Mouse (Mus musculus) intestine, embryonic 16.5 days (tissue): ENCODE measurements around the gene B4gat1. TPM values are rescaled to one million over a fixed set of nuclear protein-coding genes. Genes with fewer than 3 reads are reported as not detected.

Experiments used
- ATAC-seq: fragments of 200-750 bp; cut with Nextera tagmentation; 2 replicates; pipeline ENCODE4 v1.8.0; 2017; ENCODE audit warnings: moderate TSS enrichment, moderate library complexity
- H3K27ac ChIP-seq: fragments of 300-500 bp; sonication (generic); 2 replicates; pipeline ENCODE4 v1.5.1; 2014; ENCODE audit warnings: mild to moderate bottlenecking, low read length
- H3K27me3 ChIP-seq: fragments of 300-500 bp; sonication (generic); replicated peaks from 2 replicates; pipeline ENCODE4 v1.6.1; 2014; ENCODE audit warnings: low read length, control low read depth, mixed read lengths; ENCODE audit not compliant: control insufficient read depth, insufficient read depth
- H3K36me3 ChIP-seq: fragments of 300-500 bp; sonication (generic); 2 replicates; pipeline ENCODE4 v1.6.1; 2014; ENCODE audit warnings: low read length, control low read depth; ENCODE audit not compliant: control insufficient read depth, insufficient read depth
- H3K4me1 ChIP-seq: fragments of 300-500 bp; sonication (generic); 2 replicates; pipeline ENCODE4 v1.6.1; 2014; ENCODE audit warnings: low read length, control low read depth, mixed read lengths; ENCODE audit not compliant: control insufficient read depth, insufficient read depth
- H3K4me2 ChIP-seq: fragments of 300-500 bp; sonication (generic); 2 replicates; pipeline ENCODE4 v1.6.1; 2014; ENCODE audit warnings: low read depth, low read length, control low read depth
- H3K4me3 ChIP-seq: fragments of 300-500 bp; sonication (generic); 2 replicates; pipeline ENCODE4 v1.5.1; 2014; ENCODE audit warnings: mild to moderate bottlenecking, low read length
- H3K9ac ChIP-seq: fragments of 300-500 bp; sonication (generic); 2 replicates; pipeline ENCODE4 v1.6.1; 2014; ENCODE audit warnings: low read depth, low read length
- H3K9me3 ChIP-seq: fragments of 300-500 bp; sonication (generic); 2 replicates; pipeline ENCODE4 v1.6.1; 2016; ENCODE audit warnings: low read length, control low read depth; ENCODE audit not compliant: control insufficient read depth
- WGBS: fragments of 180-500 bp; shearing (Covaris S2); extraction: QIAGEN DNeasy Blood & Tissue Kit; methylation state at CpG from one replicate; pipeline ENCODE4 v1.1.7; 2014; 5-methylcytosine and 5-hydroxymethylcytosine counted together
- polyA plus RNA-seq: library from polyadenylated mRNA; unstranded; fragments of >200 nt; fragmentation: Nextera tagmentation; extraction: Ambion mirVana; gene quantifications from 2 replicates; pipeline ENCODE4 v1.2.1, GENCODE M21; 2015

Gene B4gat1
- polyA plus RNA-seq, 1 experiment from 2014 or later, result 39.3 TPM

- WGBS, result 42% methylated on average over 7 of the region's 7 CpGs
- Histone ChIP-seq H3K9ac (no peak overlapping the region), H3K27ac (peak overlapping the region; percentile 24; the same call in 1 of the 2 replicates), H3K4me1 (peaks cover 55% of the 10 kb centered on the region), H3K4me2 (no peak overlapping the region), H3K27me3 (peaks cover 25% of the 10 kb centered on the region; the same call in 1 of the 2 replicates), H3K4me3 (no peak overlapping the region), H3K9me3 (no peaks in the 10 kb centered on the region), H3K36me3 (no peaks in the 10 kb centered on the region)
- ATAC-seq, result no peak
Measured at GRCm38 (mm10) chr19:5065104-5065503, 26.5 kb downstream of the B4gat1 start.

GRCm38 (mm10) chr19:5067040-5067799 is 28.6 kb downstream of the B4gat1 start:
- H3K9ac ChIP-seq, result peak overlapping the region; percentile 81
- ATAC-seq, result peak; percentile 12
- no peaks in the 10 kb centered on the region for H3K36me3 ChIP-seq
- peak overlapping the region; percentile 95 for H3K27ac ChIP-seq
- H3K4me1 ChIP-seq, result peaks cover 55% of the 10 kb centered on the region
- 9% methylated on average over 15 of the region's 15 CpGs for WGBS
- peak overlapping the region; percentile 63 for H3K4me3 ChIP-seq
- peaks cover 26% of the 10 kb centered on the region; the same call in 1 of the 2 replicates for H3K27me3 ChIP-seq
- peak overlapping the region; percentile 67 for H3K4me2 ChIP-seq
- H3K9me3 ChIP-seq, result no peaks in the 10 kb centered on the region

GRCm38 (mm10) chr19:5067867-5068569 is 29.4 kb downstream of the B4gat1 start, which contains the start of gene Cd248:
Gene Cd248 (plus strand): TSS chr19:5068078.
- peak; percentile 67 for ATAC-seq
- H3K4me1 ChIP-seq, result peaks cover 62% of the 10 kb centered on the region
- WGBS, result 1% methylated on average over 49 of the region's 56 CpGs

GRCm38 (mm10) chr19:5068570-5069234 is 30.1 kb downstream of the B4gat1 start:
- no peaks in the 10 kb centered on the region for H3K9me3 ChIP-seq
- H3K27me3 ChIP-seq, result peaks cover 26% of the 10 kb centered on the region; the same call in 1 of the 2 replicates
- H3K9ac ChIP-seq, result peak overlapping the region; percentile 81
- 34% methylated on average over 21 of the region's 21 CpGs for WGBS
- H3K4me3 ChIP-seq, result peak overlapping the region; percentile 63
- H3K4me1 ChIP-seq, result peaks cover 67% of the 10 kb centered on the region
- no peaks in the 10 kb centered on the region for H3K36me3 ChIP-seq
- H3K27ac ChIP-seq, result peak overlapping the region; percentile 95; the same call in 1 of the 2 replicates
- no peak for ATAC-seq
- H3K4me2 ChIP-seq, result peak overlapping the region; percentile 67

More at GRCm38 (mm10) chr19:5067867-5068569, 29.4 kb downstream of the B4gat1 start, which contains the start of gene Cd248:
- peak within 1 kb of the TSS; percentile 67 for H3K4me2 ChIP-seq
- H3K27me3 ChIP-seq, result peaks cover 26% of the 10 kb centered on the region; the same call in 1 of the 2 replicates
- H3K9ac ChIP-seq, result peak within 1 kb of the TSS; percentile 81
- peak within 1 kb of the TSS; percentile 95 for H3K27ac ChIP-seq
- no peaks in the 10 kb centered on the region for H3K36me3 ChIP-seq
- no peaks in the 10 kb centered on the region for H3K9me3 ChIP-seq
- H3K4me3 ChIP-seq, result peak within 1 kb of the TSS; percentile 63

GRCm38 (mm10) chr19:5069486-5069885 is 30.9 kb downstream of the B4gat1 start:
- 0 out of 2 replicates have a peak overlapping the region, but pooled peaks have one; percentile 20 for H3K27ac ChIP-seq
- H3K4me1 ChIP-seq, result peaks cover 67% of the 10 kb centered on the region
- WGBS, result 68% methylated on average over 5 of the region's 5 CpGs
- peaks cover 23% of the 10 kb centered on the region; the same call in 1 of the 2 replicates for H3K27me3 ChIP-seq
- peak overlapping the region; percentile 81 for H3K9ac ChIP-seq
- H3K4me2 ChIP-seq, result peak overlapping the region; percentile 67
- no peak for ATAC-seq
- no peaks in the 10 kb centered on the region for H3K9me3 ChIP-seq
- H3K36me3 ChIP-seq, result no peaks in the 10 kb centered on the region
- peak overlapping the region; percentile 63 for H3K4me3 ChIP-seq

- peaks cover 62% of the 10 kb centered on the region for H3K4me1 ChIP-seq
Measured at GRCm38 (mm10) chr19:5069978-5070377, 31.4 kb downstream of the B4gat1 start.

GRCm38 (mm10) chr19:5071077-5071476 is 32.5 kb downstream of the B4gat1 start:
- no peak for ATAC-seq
- peaks cover 23% of the 10 kb centered on the region; the same call in 1 of the 2 replicates for H3K27me3 ChIP-seq
- 11% methylated on average over 11 of the region's 11 CpGs for WGBS
- H3K27ac ChIP-seq, result peak overlapping the region; percentile 85
- H3K4me2 ChIP-seq, result peak overlapping the region; percentile 67
- H3K4me3 ChIP-seq, result peak overlapping the region; percentile 63
- peaks cover 58% of the 10 kb centered on the region for H3K4me1 ChIP-seq
- peak overlapping the region; percentile 58 for H3K9ac ChIP-seq
- H3K36me3 ChIP-seq, result no peaks in the 10 kb centered on the region
- H3K9me3 ChIP-seq, result no peaks in the 10 kb centered on the region

More at GRCm38 (mm10) chr19:5069978-5070377, 31.4 kb downstream of the B4gat1 start:
- H3K27ac ChIP-seq, result 0 out of 2 replicates have a peak overlapping the region, but pooled peaks have one; percentile 20
- no peaks in the 10 kb centered on the region for H3K36me3 ChIP-seq
- peak overlapping the region; percentile 67 for H3K4me2 ChIP-seq
- ATAC-seq, result no peak
- H3K27me3 ChIP-seq, result peaks cover 23% of the 10 kb centered on the region; the same call in 1 of the 2 replicates
- 73% methylated on average over 7 of the region's 7 CpGs for WGBS
- H3K9me3 ChIP-seq, result no peaks in the 10 kb centered on the region
- H3K9ac ChIP-seq, result peak overlapping the region; percentile 50
- peak overlapping the region; percentile 63 for H3K4me3 ChIP-seq

GRCm38 (mm10) chr19:5071545-5072369 is 33.1 kb downstream of the B4gat1 start:
- ATAC-seq, result peak; percentile 85
- peak overlapping the region; percentile 67 for H3K4me2 ChIP-seq
- H3K9ac ChIP-seq, result peak overlapping the region; percentile 58
- WGBS, result 1% methylated on average over 40 of the region's 40 CpGs
- peak overlapping the region; percentile 85 for H3K27ac ChIP-seq
- H3K4me1 ChIP-seq, result peaks cover 58% of the 10 kb centered on the region
- H3K27me3 ChIP-seq, result peaks cover 23% of the 10 kb centered on the region; the same call in 1 of the 2 replicates
- H3K4me3 ChIP-seq, result peak overlapping the region; percentile 63
- H3K36me3 ChIP-seq, result no peaks in the 10 kb centered on the region
- H3K9me3 ChIP-seq, result no peaks in the 10 kb centered on the region; the same call in 1 of the 2 replicates
